In genomic region chr4:59862335-59862734, GRCm38 (mm10) we compare ENCODE assay signal across 27 mouse cellular contexts. TPM values are rescaled to one million over a fixed set of nuclear protein-coding genes. Genes with fewer than 3 reads are reported as not detected.
A peak's percentile ranks its signal among the peaks of the same experiment; 100 is the strongest.
DNase-seq lines count a peak whose midpoint lies in the region; ATAC-seq and TF ChIP-seq lines count a peak whose summit lies in the region.
"Had no signal": no experiment of that assay in that cellular context is flagged by ENCODE, and none has a peak within 500 bp of the region (broad histone marks: within the 10 kb centered on the region; RNA-seq: fewer than 3 reads in every experiment).

No protein-coding gene starts in this region.

- no peak for TF ChIP-seq CTCF in cerebellum, adult 2 months (IDR thresholded peaks at IDR 0.05; ENCODE audit: borderline replicate concordance, insufficient read depth, low read depth, low read length)
- TF ChIP-seq CTCF in heart, adult 2 months (IDR thresholded peaks at IDR 0.05) = no peak

- H3K79me2 ChIP-seq in heart, adult 2 months (replicated peaks; ENCODE audit: control insufficient read depth, insufficient read depth, low read length) = no peaks in the 10 kb centered on the region; the same call in 1 of the 2 replicates

- intact Hi-C loops in heart, adult 2 months (cut with DNase I) = no loop called here

- WGBS in cerebellum, adult 2 months = 37% methylated on average over 1 of the region's 1 CpGs
- 42% methylated on average over 1 of the region's 1 CpGs for WGBS in neural tube, embryonic 15.5 days
- 72% methylated on average over 1 of the region's 1 CpGs for WGBS in heart, adult 2 months

- H3K4me2 ChIP-seq in neural tube, embryonic 15.5 days = no peak overlapping the region
- H3K4me2 ChIP-seq: embryonic facial prominence, embryonic 15.5 days; heart, embryonic 11.5 days; heart, embryonic 15.5 days had no signal

- peak overlapping the region; percentile 59 for H3K27ac ChIP-seq in cerebellum, adult 2 months (ENCODE audit: insufficient read depth, low read length)
- H3K27ac ChIP-seq in neural tube, embryonic 15.5 days (replicated peaks) = 0 out of 2 replicates have a peak overlapping the region, but pooled peaks have one; percentile 1
- no peak overlapping the region for H3K27ac ChIP-seq in heart, adult 2 months
- H3K27ac ChIP-seq: embryonic facial prominence, embryonic 15.5 days; forebrain, embryonic 10.5 days; gastrocnemius, adult 2 months; heart, embryonic 15.5 days; hindbrain, embryonic 10.5 days had no signal

- H3K4me3 ChIP-seq in cerebellum, adult 2 months (replicated peaks; ENCODE audit: insufficient read depth, low read depth, low read length) = no peak overlapping the region
- no peak overlapping the region for H3K4me3 ChIP-seq in neural tube, embryonic 15.5 days (replicated peaks)
- peak overlapping the region; percentile 73 for H3K4me3 ChIP-seq in megakaryocyte, embryonic 14.5 days (replicated peaks)
- H3K4me3 ChIP-seq in heart, adult 2 months = no peak overlapping the region
- H3K4me3 ChIP-seq: embryonic facial prominence, embryonic 15.5 days; erythroblast, embryonic 14.5 days; forebrain, embryonic 10.5 days; gastrocnemius, adult 2 months; heart, embryonic 15.5 days; hindbrain, embryonic 10.5 days had no signal

- H3K9ac ChIP-seq in neural tube, embryonic 15.5 days (replicated peaks) = no peak overlapping the region
- no peak overlapping the region for H3K9ac ChIP-seq in heart, adult 2 months (ENCODE audit: low read depth, low read length)
- H3K9ac ChIP-seq: embryonic facial prominence, embryonic 15.5 days; heart, embryonic 15.5 days had no signal

- peaks cover 5% of the 10 kb centered on the region; the same call in 1 of the 2 replicates for H3K36me3 ChIP-seq in neural tube, embryonic 15.5 days
- H3K36me3 ChIP-seq in megakaryocyte, embryonic 14.5 days (replicated peaks; ENCODE audit: low read length) = peaks cover 72% of the 10 kb centered on the region
- no peaks in the 10 kb centered on the region for H3K36me3 ChIP-seq in heart, adult 2 months (ENCODE audit: control insufficient read depth, insufficient read depth, low read length)
- H3K36me3 ChIP-seq: embryonic facial prominence, embryonic 15.5 days; forebrain, embryonic 10.5 days had no signal

- H3K4me1 ChIP-seq in cerebellum, adult 2 months (ENCODE audit: control insufficient read depth, insufficient read depth, low read length) = peaks cover 37% of the 10 kb centered on the region
- 0 out of 2 replicates have a peak, but pooled peaks cover 16% of the 10 kb centered on the region for H3K4me1 ChIP-seq in neural tube, embryonic 15.5 days
- H3K4me1 ChIP-seq in megakaryocyte, embryonic 14.5 days = peaks cover 94% of the 10 kb centered on the region
- H3K4me1 ChIP-seq in heart, adult 2 months (ENCODE audit: control insufficient read depth, insufficient read depth, low read length) = peaks cover 2% of the 10 kb centered on the region; the same call in 1 of the 2 replicates
- H3K4me1 ChIP-seq: forebrain, embryonic 10.5 days had no signal

- no peaks in the 10 kb centered on the region for H3K27me3 ChIP-seq in cerebellum, adult 2 months (ENCODE audit: control insufficient read depth, insufficient read depth, low read length)
- H3K27me3 ChIP-seq in neural tube, embryonic 15.5 days (replicated peaks) = no peaks in the 10 kb centered on the region
- no peaks in the 10 kb centered on the region for H3K27me3 ChIP-seq in megakaryocyte, embryonic 14.5 days (replicated peaks)
- no peaks in the 10 kb centered on the region for H3K27me3 ChIP-seq in heart, adult 2 months (ENCODE audit: control insufficient read depth, insufficient read depth, low read length)
- H3K27me3 ChIP-seq: embryonic facial prominence, embryonic 15.5 days; heart, embryonic 15.5 days had no signal

- ATAC-seq in neural tube, embryonic 15.5 days (ENCODE audit: low FRiP score) = no peak
- ATAC-seq: CD4-positive, CD25-positive, alpha-beta regulatory T cell, adult 4 months; forebrain, embryonic 14.5 days; inflammation-experienced regulatory T-cells, adult 6 months had no signal

- no peak for DNase-seq in cerebellum, adult 2 months
- DNase-seq in cerebellum, adult 9-11 months = no peak
- DNase-seq in neural tube, embryonic 10.5 days (ENCODE audit: extremely low spot score, low spot score) = no peak
- no peak for DNase-seq in kidney, postnatal 4 days
- no peak for DNase-seq in heart, adult 2 months
- DNase-seq: adrenal gland, postnatal 10 days; B cell, adult 2 months; cerebellum, adult 11-12 months; cerebellum, postnatal 10 days; embryo, embryonic 11 days; gastrocnemius, adult 2 months; gastrocnemius, postnatal 25 days; heart, adult 11 months had no signal

- no peaks in the 10 kb centered on the region for H3K9me3 ChIP-seq in neural tube, embryonic 15.5 days (replicated peaks)
- H3K9me3 ChIP-seq in megakaryocyte, embryonic 14.5 days = no peaks in the 10 kb centered on the region
- H3K9me3 ChIP-seq: embryonic facial prominence, embryonic 15.5 days; forebrain, embryonic 10.5 days; heart, embryonic 15.5 days; hindbrain, embryonic 10.5 days had no signal

- TF ChIP-seq EP300 in heart, adult 2 months (IDR thresholded peaks at IDR 0.05; ENCODE audit: insufficient read depth, low read depth, low read length) = no peak

- TF ChIP-seq POLR2A in cerebellum, adult 2 months (IDR thresholded peaks at IDR 0.05; ENCODE audit: borderline replicate concordance, insufficient read depth, low read length) = no peak
- TF ChIP-seq POLR2A in heart, adult 2 months (IDR thresholded peaks at IDR 0.05; ENCODE audit: insufficient read depth, low read depth, low read length) = no peak

RNA-seq across cellular contexts. Expression of gene Slc46a2, which starts 52.5 kb away (rescaled TPM):
- polyA plus RNA-seq in cerebellum, adult 2 months (2012; rRNA removed) = not detected in 2 replicates
- 0.09 and 21.1 TPM in 2 replicates for polyA plus RNA-seq in neural tube, embryonic 15.5 days (2015; fragmentation: Nextera tagmentation; extraction: Ambion mirVana)
- not detected in 2 replicates for polyA plus RNA-seq in megakaryocyte, embryonic 14.5 days (2012; ENCODE audit: insufficient read depth, low replicate concordance)
- total RNA-seq in heart, adult 2 months (2021) = under 1 TPM; 0.08 to 0.50 TPM
- 0.78 and 0.85 TPM in 2 replicates for polyA plus RNA-seq in heart, adult 2 months (2012; rRNA removed)
- total RNA-seq: adrenal gland, postnatal 10 days; adrenal gland, postnatal 4 days; gastrocnemius, adult 2 months; gastrocnemius, postnatal 25 days; MEL had no signal
- polyA plus RNA-seq: embryonic facial prominence, embryonic 11.5 days; erythroblast, embryonic 14.5 days; forebrain, embryonic 10.5 days; hindbrain, embryonic 10.5 days had no signal

RNA-seq across cellular contexts. Expression of gene Snx30, which starts 56.7 kb away (rescaled TPM):
- 24.7 and 26.1 TPM in 2 replicates for polyA plus RNA-seq in cerebellum, adult 2 months (2012; rRNA removed)
- 17.8 and 22.5 TPM in 2 replicates for polyA plus RNA-seq in neural tube, embryonic 15.5 days (2015; fragmentation: Nextera tagmentation; extraction: Ambion mirVana)
- 12.1 and 19.2 TPM in 2 replicates for polyA plus RNA-seq in megakaryocyte, embryonic 14.5 days (2012; ENCODE audit: insufficient read depth, low replicate concordance)
- total RNA-seq in heart, adult 2 months (2021) = 1 to 10 TPM; 4.7 to 5.5 TPM
- polyA plus RNA-seq in heart, adult 2 months (2012; rRNA removed) = 1.9 and 3.6 TPM in 2 replicates
